Mouse (Mus musculus) embryonic facial prominence, embryonic 13.5 days (tissue): ENCODE data around the gene Rnf223. TPM values are rescaled to one million over a fixed set of nuclear protein-coding genes. Genes with fewer than 3 reads are reported as not detected.

Experiments used
- ATAC-seq: fragments of 200-750 bp; cut with Nextera tagmentation; 2 replicates; pipeline ENCODE4 v1.8.0; 2017; ENCODE audit warnings: low read depth; ENCODE audit not compliant: insufficient number of reproducible peaks, insufficient read depth, low FRiP score, low TSS enrichment
- H3K27ac ChIP-seq: fragments of 300-500 bp; sonication (generic); 2 replicates; pipeline ENCODE4 v1.5.1; 2015; ENCODE audit warnings: moderate library complexity, mild to moderate bottlenecking, inconsistent platforms
- H3K27me3 ChIP-seq: fragments of 300-500 bp; sonication (generic); 2 replicates; pipeline ENCODE4 v1.6.1; 2015; ENCODE audit warnings: mild to moderate bottlenecking, inconsistent platforms
- H3K36me3 ChIP-seq: fragments of 300-500 bp; sonication (generic); 2 replicates; pipeline ENCODE4 v1.6.1; 2015; ENCODE audit warnings: mild to moderate bottlenecking, inconsistent platforms
- H3K4me1 ChIP-seq: fragments of 300-500 bp; sonication (generic); 2 replicates; pipeline ENCODE4 v1.6.1; 2015; ENCODE audit warnings: inconsistent platforms
- H3K4me2 ChIP-seq: fragments of 300-500 bp; sonication (generic); 2 replicates; pipeline ENCODE4 v1.6.1; 2015; ENCODE audit warnings: moderate library complexity, mild to moderate bottlenecking, inconsistent platforms
- H3K4me3 ChIP-seq: fragments of 300-500 bp; sonication (generic); 2 replicates; pipeline ENCODE4 v1.5.1; 2015; ENCODE audit warnings: mild to moderate bottlenecking, inconsistent platforms
- H3K9ac ChIP-seq: fragments of 300-500 bp; sonication (generic); 2 replicates; pipeline ENCODE4 v1.6.1; 2015; ENCODE audit warnings: mild to moderate bottlenecking, inconsistent platforms
- H3K9me3 ChIP-seq: fragments of 300-500 bp; sonication (generic); 2 replicates; pipeline ENCODE4 v1.6.1; 2016; ENCODE audit warnings: inconsistent platforms
- WGBS: fragments of 180-500 bp; shearing (Covaris S2); methylation state at CpG from one replicate; pipeline ENCODE4 v1.1.7; 2015; ENCODE audit warnings: mixed read lengths; 5-methylcytosine and 5-hydroxymethylcytosine counted together
- polyA plus RNA-seq: library from polyadenylated mRNA; unstranded; fragments of >200 nt; fragmentation: Nextera tagmentation; extraction: Ambion mirVana; gene quantifications from 2 replicates; pipeline ENCODE4 v1.2.1, GENCODE M21; 2015

The Rnf223 gene
- 0.30 and 0.40 TPM in 2 replicates for polyA plus RNA-seq

GRCm38 (mm10) chr4:156130436-156130835 is at the start of gene Rnf223:
TSS of gene Rnf223 (plus strand) at chr4:156130513.
- no peaks in the 10 kb centered on the region for H3K4me1 ChIP-seq
- H3K27me3 ChIP-seq = no peaks in the 10 kb centered on the region
- no peak within 1 kb of the TSS for H3K9ac ChIP-seq
- H3K27ac ChIP-seq = no peak within 1 kb of the TSS
- peaks cover 25% of the 10 kb centered on the region for H3K36me3 ChIP-seq
- no peak for ATAC-seq
- H3K4me2 ChIP-seq = no peak within 1 kb of the TSS
- H3K9me3 ChIP-seq = no peaks in the 10 kb centered on the region
- no peak within 1 kb of the TSS for H3K4me3 ChIP-seq
- whole genome bisulfite sequencing = 82% methylated on average over 15 of the region's 15 CpGs

DNA sequence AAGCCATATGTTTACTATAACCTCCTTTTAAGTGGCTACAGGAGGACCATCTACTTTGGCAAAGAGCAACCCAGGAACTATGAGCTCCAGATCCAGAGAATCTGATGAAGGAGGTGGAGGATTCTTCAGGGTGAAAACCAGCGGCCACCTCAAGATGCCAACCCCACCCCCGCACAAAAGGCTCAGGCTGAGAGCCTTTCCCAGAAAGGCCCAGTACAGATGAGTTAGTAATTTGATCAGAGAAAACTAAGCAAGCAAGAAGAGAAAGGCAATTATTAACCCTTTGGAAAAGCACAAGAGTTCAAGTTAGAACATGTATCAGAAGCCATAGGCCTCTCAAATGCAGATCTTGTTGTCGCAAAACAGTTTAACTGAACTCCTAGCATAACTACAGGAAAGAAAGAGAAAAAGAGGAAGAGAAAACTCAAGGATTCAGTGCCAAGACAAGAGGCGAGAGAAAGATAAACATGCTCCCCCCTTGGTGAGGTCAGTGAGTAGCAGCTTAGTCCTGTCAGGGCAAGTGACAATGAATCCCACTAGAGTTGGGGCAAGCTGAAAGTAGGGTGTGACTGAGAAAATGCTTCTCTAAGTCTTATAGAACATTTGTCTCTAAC is 47.6 kb upstream of the Rnf223 start:
- peak overlapping the region; percentile 76 for H3K27ac ChIP-seq

DNA sequence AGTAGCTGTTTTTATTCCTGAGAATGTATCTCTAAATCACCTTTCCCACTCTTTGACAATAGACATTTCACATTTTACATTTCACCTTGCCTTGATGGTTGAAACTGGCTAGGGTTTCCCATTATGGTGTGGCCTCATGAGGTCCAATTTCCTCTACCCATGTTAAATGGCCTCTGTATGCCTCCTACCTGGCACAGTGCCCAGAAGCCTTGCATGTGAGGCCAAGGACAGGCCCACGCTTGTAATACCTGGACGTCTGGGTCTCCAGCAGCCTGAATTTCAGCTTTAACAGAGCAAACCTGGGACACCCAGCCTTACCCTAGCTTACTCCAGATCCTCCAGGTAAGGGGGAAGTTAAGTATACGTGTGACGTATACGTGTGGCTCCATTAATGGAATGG is 47.0 kb upstream of the Rnf223 start:
- no peaks in the 10 kb centered on the region for H3K36me3 ChIP-seq
- H3K9ac ChIP-seq = no peak overlapping the region
- H3K27ac ChIP-seq = peak overlapping the region; percentile 39
- ATAC-seq = 0 out of 2 replicates have a peak, but pooled peaks have one; percentile 63
- peaks cover 4% of the 10 kb centered on the region for H3K27me3 ChIP-seq
- no peak overlapping the region for H3K4me3 ChIP-seq
- WGBS = 70% methylated on average over 5 of the region's 5 CpGs
- H3K4me2 ChIP-seq = no peak overlapping the region
- no peaks in the 10 kb centered on the region for H3K9me3 ChIP-seq
- peaks cover 6% of the 10 kb centered on the region; the same call in 1 of the 2 replicates for H3K4me1 ChIP-seq

More for the DNA sequence above, 47.6 kb upstream of the Rnf223 start:
- no peak overlapping the region for H3K4me3 ChIP-seq
- ATAC-seq = no peak
- peaks cover 10% of the 10 kb centered on the region for H3K27me3 ChIP-seq
- H3K9me3 ChIP-seq = no peaks in the 10 kb centered on the region
- peaks cover 12% of the 10 kb centered on the region for H3K4me1 ChIP-seq
- H3K36me3 ChIP-seq = no peaks in the 10 kb centered on the region
- no peak overlapping the region for H3K4me2 ChIP-seq
- WGBS = 48% methylated on average over 4 of the region's 4 CpGs
- 0 out of 2 replicates have a peak overlapping the region, but pooled peaks have one; percentile 21 for H3K9ac ChIP-seq

GRCm38 (mm10) chr4:156084096-156084879 is 46.0 kb upstream of the Rnf223 start:
- H3K9me3 ChIP-seq = no peaks in the 10 kb centered on the region
- no peak for ATAC-seq
- H3K9ac ChIP-seq = no peak overlapping the region
- no peak overlapping the region for H3K4me3 ChIP-seq
- no peak overlapping the region for H3K4me2 ChIP-seq
- H3K36me3 ChIP-seq = no peaks in the 10 kb centered on the region
- peaks cover 6% of the 10 kb centered on the region; the same call in 1 of the 2 replicates for H3K4me1 ChIP-seq
- peak overlapping the region; percentile 39 for H3K27ac ChIP-seq
- WGBS = 64% methylated on average over 9 of the region's 9 CpGs
- no peaks in the 10 kb centered on the region for H3K27me3 ChIP-seq

- no peak overlapping the region for H3K4me2 ChIP-seq
- no peaks in the 10 kb centered on the region for H3K36me3 ChIP-seq
- no peaks in the 10 kb centered on the region for H3K9me3 ChIP-seq
- ATAC-seq = no peak
- 86% methylated on average over 8 of the region's 8 CpGs for WGBS
- H3K27ac ChIP-seq = no peak overlapping the region
- no peaks in the 10 kb centered on the region for H3K27me3 ChIP-seq
- H3K9ac ChIP-seq = no peak overlapping the region
- H3K4me1 ChIP-seq = peaks cover 6% of the 10 kb centered on the region; the same call in 1 of the 2 replicates
- no peak overlapping the region for H3K4me3 ChIP-seq
Observed at GRCm38 (mm10) chr4:156085256-156085655, 45.1 kb upstream of the Rnf223 start.

- no peak for ATAC-seq
- Histone ChIP-seq H3K27ac (no peak overlapping the region), H3K9me3 (no peaks in the 10 kb centered on the region), H3K4me1 (peaks cover 3% of the 10 kb centered on the region; the same call in 1 of the 2 replicates), H3K4me3 (no peak overlapping the region), H3K36me3 (no peaks in the 10 kb centered on the region), H3K4me2 (no peak overlapping the region), H3K27me3 (no peaks in the 10 kb centered on the region), H3K9ac (no peak overlapping the region)
- 38% methylated on average over 5 of the region's 5 CpGs for WGBS
Observed at GRCm38 (mm10) chr4:156087398-156088087, 42.8 kb upstream of the Rnf223 start.

DNA sequence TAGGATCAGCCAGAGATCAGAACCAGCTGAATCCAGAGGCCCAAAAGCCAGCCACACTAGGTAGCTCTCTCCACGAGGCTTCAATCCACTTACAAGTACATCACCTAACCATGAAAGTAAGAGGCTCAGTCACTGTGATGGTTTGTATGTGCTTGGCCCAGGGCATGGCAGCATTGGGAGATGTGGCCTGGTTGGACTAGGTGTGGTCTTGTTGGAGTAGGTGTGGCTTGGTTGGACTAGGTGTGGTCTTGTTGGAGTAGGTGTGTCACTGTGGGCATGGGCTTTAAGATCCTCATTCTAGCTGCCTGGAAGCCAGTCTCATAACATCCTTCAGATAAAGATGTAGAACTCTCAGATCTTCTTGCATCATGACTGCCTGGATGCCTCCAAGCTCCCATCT is 39.1 kb upstream of the Rnf223 start:
- Histone ChIP-seq H3K27ac (no peak overlapping the region), H3K4me3 (no peak overlapping the region), H3K9me3 (no peaks in the 10 kb centered on the region), H3K27me3 (no peaks in the 10 kb centered on the region), H3K36me3 (no peaks in the 10 kb centered on the region), H3K9ac (no peak overlapping the region), H3K4me1 (no peaks in the 10 kb centered on the region), H3K4me2 (no peak overlapping the region)
- no peak for ATAC-seq
- 70% methylated on average over 1 of the region's 1 CpGs for whole genome bisulfite sequencing

DNA sequence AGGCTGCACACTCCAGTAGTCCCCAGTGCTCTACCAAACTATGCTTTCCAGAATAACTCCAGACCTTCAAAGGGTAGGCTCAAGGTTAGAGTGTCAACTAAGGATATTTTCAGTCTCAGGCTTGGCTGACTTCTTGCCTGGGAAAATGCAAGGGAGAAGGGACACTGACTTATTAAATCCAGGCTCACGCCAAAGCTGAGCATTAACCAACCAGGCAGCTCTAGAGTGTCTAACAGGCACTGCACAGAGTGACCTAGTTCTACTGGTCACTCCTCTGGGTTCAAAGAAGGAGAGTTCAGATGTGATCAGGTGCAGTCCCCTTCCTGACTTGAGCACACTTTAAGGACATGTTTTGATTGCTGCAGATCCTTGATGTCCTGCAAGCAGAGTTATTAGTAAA is 37.5 kb upstream of the Rnf223 start:
- 81% methylated on average over 1 of the region's 1 CpGs for WGBS
- H3K27ac ChIP-seq = no peak overlapping the region
- H3K4me3 ChIP-seq = no peak overlapping the region

GRCm38 (mm10) chr4:156093758-156094157 is 36.6 kb upstream of the Rnf223 start:
- H3K4me1 ChIP-seq = no peaks in the 10 kb centered on the region
- 82% methylated on average over 5 of the region's 5 CpGs for WGBS
- H3K27me3 ChIP-seq = no peaks in the 10 kb centered on the region
- no peak overlapping the region for H3K4me3 ChIP-seq
- no peak for ATAC-seq
- no peak overlapping the region for H3K27ac ChIP-seq
- no peaks in the 10 kb centered on the region for H3K9me3 ChIP-seq
- no peak overlapping the region for H3K4me2 ChIP-seq
- H3K9ac ChIP-seq = no peak overlapping the region
- no peaks in the 10 kb centered on the region for H3K36me3 ChIP-seq

More for the DNA sequence above, 37.5 kb upstream of the Rnf223 start:
- Histone ChIP-seq H3K4me1 (no peaks in the 10 kb centered on the region), H3K27me3 (no peaks in the 10 kb centered on the region), H3K9ac (no peak overlapping the region), H3K9me3 (no peaks in the 10 kb centered on the region), H3K36me3 (no peaks in the 10 kb centered on the region), H3K4me2 (no peak overlapping the region)
- ATAC-seq = no peak

DNA sequence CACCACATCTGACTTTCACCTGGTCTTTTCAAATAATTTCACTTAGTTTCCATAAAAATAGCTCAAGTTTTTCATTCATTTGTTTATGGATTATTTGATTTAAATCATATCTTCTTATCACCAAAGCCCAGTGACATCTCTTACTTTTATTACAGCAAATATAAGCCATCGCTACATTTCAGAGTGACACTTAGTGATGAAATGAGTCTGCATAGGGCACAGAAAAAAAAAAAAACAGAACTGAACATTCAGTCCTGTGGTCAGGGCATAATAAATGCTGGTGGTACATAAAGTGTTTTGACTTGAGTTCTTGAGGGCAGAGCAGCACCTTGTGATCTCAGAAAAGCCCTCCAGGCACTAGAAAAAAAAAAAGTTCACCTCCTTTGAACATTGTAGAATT is 34.1 kb upstream of the Rnf223 start:
- H3K4me3 ChIP-seq = no peak overlapping the region
- H3K36me3 ChIP-seq = no peaks in the 10 kb centered on the region
- H3K4me2 ChIP-seq = no peak overlapping the region
- WGBS = 96% methylated on average over 1 of the region's 1 CpGs
- no peak overlapping the region for H3K27ac ChIP-seq
- no peaks in the 10 kb centered on the region for H3K4me1 ChIP-seq
- no peak for ATAC-seq
- H3K27me3 ChIP-seq = no peaks in the 10 kb centered on the region
- no peaks in the 10 kb centered on the region for H3K9me3 ChIP-seq
- no peak overlapping the region for H3K9ac ChIP-seq

GRCm38 (mm10) chr4:156097770-156098366 is 32.4 kb upstream of the Rnf223 start:
- Histone ChIP-seq H3K36me3 (no peaks in the 10 kb centered on the region), H3K9me3 (no peaks in the 10 kb centered on the region), H3K27me3 (no peaks in the 10 kb centered on the region), H3K4me2 (no peak overlapping the region), H3K4me1 (no peaks in the 10 kb centered on the region), H3K9ac (no peak overlapping the region), H3K27ac (peak overlapping the region; percentile 33; the same call in 1 of the 2 replicates), H3K4me3 (no peak overlapping the region)
- 0 out of 2 replicates have a peak, but pooled peaks have one; percentile 26 for ATAC-seq
- WGBS = 45% methylated on average over 9 of the region's 9 CpGs
